Comparison of ENCODE assay signal across 9 mouse cellular contexts in genomic region chr4:107223225-107224204, GRCm38 (mm10). TPM values are rescaled to one million over a fixed set of nuclear protein-coding genes. Genes with fewer than 3 reads are reported as not detected.
DNase-seq lines count a peak whose midpoint lies in the region; ATAC-seq and TF ChIP-seq lines count a peak whose summit lies in the region.
"Had no signal": no experiment of that assay in that cellular context is flagged by ENCODE, and none has a peak within 500 bp of the region (broad histone marks: within the 10 kb centered on the region; RNA-seq: fewer than 3 reads in every experiment).

No protein-coding gene starts in this region.

- no peak for TF ChIP-seq EP300 in liver, postnatal 0 days (IDR thresholded peaks at IDR 0.05; ENCODE audit: low read depth)

- TF ChIP-seq CTCF in liver, postnatal 0 days (IDR thresholded peaks at IDR 0.05; ENCODE audit: low read depth), result no peak

- no peaks in the 10 kb centered on the region for H3K4me1 ChIP-seq in hindbrain, embryonic 16.5 days (ENCODE audit: control insufficient read depth, insufficient read depth, low read depth, low read length)
- H3K4me1 ChIP-seq in hindbrain, embryonic 12.5 days, result no peaks in the 10 kb centered on the region
- H3K4me1 ChIP-seq in heart, embryonic 12.5 days (replicated peaks), result no peaks in the 10 kb centered on the region
- peaks cover 11% of the 10 kb centered on the region for H3K4me1 ChIP-seq in liver, postnatal 0 days (ENCODE audit: insufficient read depth)
- H3K4me1 ChIP-seq: neural tube, embryonic 12.5 days had no signal

- H3K9ac ChIP-seq in hindbrain, embryonic 16.5 days (ENCODE audit: low read depth, low read length), result no peak overlapping the region
- no peak overlapping the region for H3K9ac ChIP-seq in hindbrain, embryonic 12.5 days
- no peak overlapping the region for H3K9ac ChIP-seq in heart, embryonic 12.5 days
- no peak overlapping the region for H3K9ac ChIP-seq in liver, postnatal 0 days (replicated peaks)
- H3K9ac ChIP-seq: neural tube, embryonic 12.5 days had no signal

- H3K27me3 ChIP-seq in hindbrain, embryonic 16.5 days (replicated peaks; ENCODE audit: control insufficient read depth, insufficient read depth, low read length), result no peaks in the 10 kb centered on the region
- H3K27me3 ChIP-seq in hindbrain, embryonic 12.5 days, result no peaks in the 10 kb centered on the region
- peaks cover 16% of the 10 kb centered on the region; the same call in 1 of the 2 replicates for H3K27me3 ChIP-seq in heart, embryonic 12.5 days (replicated peaks)
- no peaks in the 10 kb centered on the region for H3K27me3 ChIP-seq in liver, postnatal 0 days (ENCODE audit: insufficient read depth, low read length)
- H3K27me3 ChIP-seq: neural tube, embryonic 12.5 days had no signal

- peak; percentile 60 for DNase-seq in CD4-positive, CD25-positive, alpha-beta regulatory T cell, adult 2 months (ENCODE audit: low read depth, low spot score)
- DNase-seq in cerebellum, adult 9-10 months, result peak; percentile 19
- peak; percentile 39 for DNase-seq in liver, postnatal 0 days
- DNase-seq in thymus, postnatal 4 days, result no peak
- no peak for DNase-seq in c-Kit-positive CD71-positive TER-119-positive erythroid progenitor cells, embryonic 14.5 days (ENCODE audit: low spot score)

- peak; percentile 60; the same call in 1 of the 2 replicates for ATAC-seq in hindbrain, embryonic 16.5 days
- no peak for ATAC-seq in hindbrain, embryonic 12.5 days (ENCODE audit: low FRiP score)
- ATAC-seq in heart, embryonic 12.5 days (ENCODE audit: insufficient number of reproducible peaks, low FRiP score), result peak; percentile 61; the same call in 1 of the 2 replicates
- ATAC-seq in liver, postnatal 0 days, result peak; percentile 64; the same call in 1 of the 2 replicates

- H3K4me3 ChIP-seq in hindbrain, embryonic 16.5 days (ENCODE audit: low read length), result no peak overlapping the region
- no peak overlapping the region for H3K4me3 ChIP-seq in hindbrain, embryonic 12.5 days
- no peak overlapping the region for H3K4me3 ChIP-seq in heart, embryonic 12.5 days
- no peak overlapping the region for H3K4me3 ChIP-seq in liver, postnatal 0 days (ENCODE audit: low read depth, low read length)
- H3K4me3 ChIP-seq: neural tube, embryonic 12.5 days had no signal

- WGBS in hindbrain, embryonic 16.5 days, result 81% methylated on average over 11 of the region's 11 CpGs
- 81% methylated on average over 11 of the region's 11 CpGs for WGBS in hindbrain, embryonic 12.5 days
- WGBS in heart, embryonic 12.5 days, result 76% methylated on average over 11 of the region's 11 CpGs
- WGBS in liver, postnatal 0 days (ENCODE audit: insufficient replicate concordance), result 72% methylated on average over 11 of the region's 11 CpGs

- H3K9me3 ChIP-seq in hindbrain, embryonic 16.5 days (ENCODE audit: control insufficient read depth, low read length), result no peaks in the 10 kb centered on the region
- no peaks in the 10 kb centered on the region for H3K9me3 ChIP-seq in hindbrain, embryonic 12.5 days (replicated peaks)
- no peaks in the 10 kb centered on the region for H3K9me3 ChIP-seq in heart, embryonic 12.5 days (replicated peaks)
- H3K9me3 ChIP-seq in liver, postnatal 0 days (ENCODE audit: low read length), result no peaks in the 10 kb centered on the region
- H3K9me3 ChIP-seq: neural tube, embryonic 12.5 days had no signal

- no peaks in the 10 kb centered on the region for H3K36me3 ChIP-seq in hindbrain, embryonic 16.5 days (ENCODE audit: control insufficient read depth, insufficient read depth, low read length)
- no peaks in the 10 kb centered on the region for H3K36me3 ChIP-seq in hindbrain, embryonic 12.5 days
- no peaks in the 10 kb centered on the region for H3K36me3 ChIP-seq in heart, embryonic 12.5 days
- H3K36me3 ChIP-seq in liver, postnatal 0 days (replicated peaks; ENCODE audit: insufficient read depth, low read length), result no peaks in the 10 kb centered on the region
- H3K36me3 ChIP-seq: neural tube, embryonic 12.5 days had no signal

- no peak overlapping the region for H3K4me2 ChIP-seq in hindbrain, embryonic 16.5 days (ENCODE audit: low read length)
- no peak overlapping the region for H3K4me2 ChIP-seq in hindbrain, embryonic 12.5 days (replicated peaks)
- H3K4me2 ChIP-seq in heart, embryonic 12.5 days, result no peak overlapping the region
- H3K4me2 ChIP-seq in liver, postnatal 0 days (ENCODE audit: low read depth, low read length), result no peak overlapping the region
- H3K4me2 ChIP-seq: neural tube, embryonic 12.5 days had no signal

- no peak overlapping the region for H3K27ac ChIP-seq in hindbrain, embryonic 16.5 days (ENCODE audit: low read depth, low read length)
- H3K27ac ChIP-seq in hindbrain, embryonic 12.5 days, result no peak overlapping the region
- no peak overlapping the region for H3K27ac ChIP-seq in heart, embryonic 12.5 days (ENCODE audit: poor library complexity, severe bottlenecking)
- H3K27ac ChIP-seq in liver, postnatal 0 days (ENCODE audit: low read depth), result no peak overlapping the region
- H3K27ac ChIP-seq: neural tube, embryonic 12.5 days had no signal

RNA-seq across cellular contexts. Expression of gene Ldlrad1, which starts 14.5 kb away (rescaled TPM):
- polyA plus RNA-seq in hindbrain, embryonic 16.5 days (2015; fragmentation: Nextera tagmentation; extraction: Ambion mirVana), result not detected in 2 replicates
- not detected in 2 replicates for polyA plus RNA-seq in hindbrain, embryonic 12.5 days (2016; fragmentation: Nextera tagmentation; extraction: Ambion mirVana)
- polyA plus RNA-seq in heart, embryonic 12.5 days (2016; fragmentation: Nextera tagmentation; extraction: Ambion mirVana), result not detected in 2 replicates
- polyA plus RNA-seq in liver, postnatal 0 days (2015; fragmentation: Nextera tagmentation; extraction: Ambion mirVana), result not detected in 2 replicates
- polyA plus RNA-seq: neural tube, embryonic 12.5 days had no signal

RNA-seq across cellular contexts. Expression of gene Lrrc42, which starts 29.8 kb away (rescaled TPM):
- polyA plus RNA-seq in hindbrain, embryonic 16.5 days (2015; fragmentation: Nextera tagmentation; extraction: Ambion mirVana), result 52.1 and 54.7 TPM in 2 replicates
- 73.5 TPM in 2 replicates for polyA plus RNA-seq in hindbrain, embryonic 12.5 days (2016; fragmentation: Nextera tagmentation; extraction: Ambion mirVana)
- 60.2 and 63.5 TPM in 2 replicates for polyA plus RNA-seq in heart, embryonic 12.5 days (2016; fragmentation: Nextera tagmentation; extraction: Ambion mirVana)
- 15.0 and 15.9 TPM in 2 replicates for polyA plus RNA-seq in liver, postnatal 0 days (2015; fragmentation: Nextera tagmentation; extraction: Ambion mirVana)

RNA-seq across cellular contexts. Expression of gene Hspb11, which starts 29.9 kb away (rescaled TPM):
- 31.1 and 36.8 TPM in 2 replicates for polyA plus RNA-seq in hindbrain, embryonic 16.5 days (2015; fragmentation: Nextera tagmentation; extraction: Ambion mirVana)
- 42.7 and 44.3 TPM in 2 replicates for polyA plus RNA-seq in hindbrain, embryonic 12.5 days (2016; fragmentation: Nextera tagmentation; extraction: Ambion mirVana)
- polyA plus RNA-seq in heart, embryonic 12.5 days (2016; fragmentation: Nextera tagmentation; extraction: Ambion mirVana), result 44.4 and 47.1 TPM in 2 replicates
- 17.4 and 18.1 TPM in 2 replicates for polyA plus RNA-seq in liver, postnatal 0 days (2015; fragmentation: Nextera tagmentation; extraction: Ambion mirVana)

RNA-seq across cellular contexts. Expression of gene Tceanc2, which starts 44.6 kb away (rescaled TPM):
- polyA plus RNA-seq in hindbrain, embryonic 16.5 days (2015; fragmentation: Nextera tagmentation; extraction: Ambion mirVana), result 16.5 and 26.4 TPM in 2 replicates
- 20.8 and 35.2 TPM in 2 replicates for polyA plus RNA-seq in hindbrain, embryonic 12.5 days (2016; fragmentation: Nextera tagmentation; extraction: Ambion mirVana)
- 15.8 and 28.3 TPM in 2 replicates for polyA plus RNA-seq in heart, embryonic 12.5 days (2016; fragmentation: Nextera tagmentation; extraction: Ambion mirVana)
- polyA plus RNA-seq in liver, postnatal 0 days (2015; fragmentation: Nextera tagmentation; extraction: Ambion mirVana), result 12.7 TPM in 2 replicates

RNA-seq across cellular contexts. Expression of gene Tmem59, which starts 45.3 kb away (rescaled TPM):
- 383 and 394 TPM in 2 replicates for polyA plus RNA-seq in hindbrain, embryonic 16.5 days (2015; fragmentation: Nextera tagmentation; extraction: Ambion mirVana)
- polyA plus RNA-seq in hindbrain, embryonic 12.5 days (2016; fragmentation: Nextera tagmentation; extraction: Ambion mirVana), result 390 and 391 TPM in 2 replicates
- polyA plus RNA-seq in heart, embryonic 12.5 days (2016; fragmentation: Nextera tagmentation; extraction: Ambion mirVana), result 321 and 334 TPM in 2 replicates
- polyA plus RNA-seq in liver, postnatal 0 days (2015; fragmentation: Nextera tagmentation; extraction: Ambion mirVana), result 282 and 296 TPM in 2 replicates

Comparison
In these comparisons a context has a peak if more than half of its experiments do, and no peak if none do; other contexts are left out.
1. DNase-seq: peak in CD4-positive, CD25-positive, alpha-beta regulatory T cell, adult 2 months (single experiment), cerebellum, adult 9-10 months (single experiment) and liver, postnatal 0 days (single experiment); none in thymus, postnatal 4 days (single experiment) and c-Kit-positive CD71-positive TER-119-positive erythroid progenitor cells, embryonic 14.5 days (single experiment).